Mouse (Mus musculus) ZHBTc4 (cell line): ENCODE measurements around the gene Lef1.

ENCODE experiments used
- DNase-seq: peaks from one replicate; pipeline ENCODE4 v3.0.0-alpha.2; 2011; ENCODE audit warnings: low read depth, low spot score

Gene Lef1

GRCm38 (mm10) chr3:131139345-131140090, 29.2 kb downstream of the Lef1 start:
- no peak for DNase-seq

- DNase-seq, result peak; percentile 55
Observed at GRCm38 (mm10) chr3:131140091-131140462, 29.8 kb downstream of the Lef1 start.

- DNase-seq, result no peak
Observed at GRCm38 (mm10) chr3:131141546-131141945, 31.3 kb downstream of the Lef1 start.

- peak; percentile 80 for DNase-seq
Observed at GRCm38 (mm10) chr3:131144250-131144649, 34.0 kb downstream of the Lef1 start.

- no peak for DNase-seq
Observed at GRCm38 (mm10) chr3:131152921-131153320, 42.6 kb downstream of the Lef1 start.

GRCm38 (mm10) chr3:131153896-131154295, 43.6 kb downstream of the Lef1 start:
- DNase-seq, result no peak

- no peak for DNase-seq
Observed at GRCm38 (mm10) chr3:131154576-131154975, 44.3 kb downstream of the Lef1 start.

GRCm38 (mm10) chr3:131155066-131155465, 44.8 kb downstream of the Lef1 start:
- no peak for DNase-seq

GRCm38 (mm10) chr3:131155657-131156056, 45.4 kb downstream of the Lef1 start:
- DNase-seq, result no peak

- DNase-seq, result peak; percentile 45
Observed at GRCm38 (mm10) chr3:131156377-131156776, 46.1 kb downstream of the Lef1 start.

GRCm38 (mm10) chr3:131157471-131157870, 47.2 kb downstream of the Lef1 start:
- no peak for DNase-seq

- no peak for DNase-seq
Observed at GRCm38 (mm10) chr3:131159204-131159760, 49.0 kb downstream of the Lef1 start.

GRCm38 (mm10) chr3:131159881-131160615, 49.8 kb downstream of the Lef1 start:
- no peak for DNase-seq

- no peak for DNase-seq
Observed at GRCm38 (mm10) chr3:131160921-131161320, 50.6 kb downstream of the Lef1 start.

- DNase-seq, result no peak
Observed at GRCm38 (mm10) chr3:131167731-131168130, 57.5 kb downstream of the Lef1 start.

GRCm38 (mm10) chr3:131169161-131169560, 58.9 kb downstream of the Lef1 start:
- no peak for DNase-seq

- DNase-seq, result no peak
Observed at GRCm38 (mm10) chr3:131170099-131170643, 59.9 kb downstream of the Lef1 start.

GRCm38 (mm10) chr3:131171292-131171960, 61.2 kb downstream of the Lef1 start:
- DNase-seq, result peak; percentile 22

- DNase-seq, result no peak
Observed at GRCm38 (mm10) chr3:131172293-131172692, 62.0 kb downstream of the Lef1 start.

- no peak for DNase-seq
Observed at GRCm38 (mm10) chr3:131181006-131181405, 70.7 kb downstream of the Lef1 start.

GRCm38 (mm10) chr3:131182158-131182557, 71.9 kb downstream of the Lef1 start:
- DNase-seq, result no peak

GRCm38 (mm10) chr3:131186193-131186592, 75.9 kb downstream of the Lef1 start:
- no peak for DNase-seq
